12 mouse cellular contexts compared by ENCODE assay signal in genomic region chr5:74052171-74052909, GRCm38 (mm10). TPM values are rescaled to one million over a fixed set of nuclear protein-coding genes. Genes with fewer than 3 reads are reported as not detected.
DNase-seq lines count a peak whose midpoint lies in the region; ATAC-seq and TF ChIP-seq lines count a peak whose summit lies in the region.
"Had no signal": no experiment of that assay in that cellular context is flagged by ENCODE, and none has a peak within 500 bp of the region (broad histone marks: within the 10 kb centered on the region; RNA-seq: fewer than 3 reads in every experiment).

No protein-coding gene starts in this region.

- 82% methylated on average over 15 of the region's 15 CpGs for WGBS in intestine, embryonic 16.5 days
- 85% methylated on average over 15 of the region's 15 CpGs for WGBS in intestine, postnatal 0 days
- 71% methylated on average over 15 of the region's 15 CpGs for WGBS in lung, postnatal 0 days
- WGBS in neural tube, embryonic 15.5 days = 75% methylated on average over 15 of the region's 15 CpGs

- no peak for DNase-seq in frontal cortex, postnatal 14 days (ENCODE audit: low spot score in 2 of 2)
- DNase-seq in lung, postnatal 0 days (ENCODE audit: low spot score) = no peak
- no peak for DNase-seq in lung, postnatal 36 days
- no peak for DNase-seq in thymus, postnatal 14 days
- DNase-seq: embryo, embryonic 11 days; liver; thymus, postnatal 36 days had no signal

- H3K4me1 ChIP-seq in intestine, embryonic 16.5 days (ENCODE audit: control insufficient read depth, insufficient read depth, low read length) = peaks cover 12% of the 10 kb centered on the region
- H3K4me1 ChIP-seq in intestine, postnatal 0 days (replicated peaks; ENCODE audit: control insufficient read depth, insufficient read depth, low read length) = no peaks in the 10 kb centered on the region
- H3K4me1 ChIP-seq in lung, postnatal 0 days (ENCODE audit: insufficient read depth, low read depth, low read length) = peaks cover 19% of the 10 kb centered on the region; the same call in 1 of the 2 replicates
- H3K4me1 ChIP-seq in neural tube, embryonic 15.5 days = peaks cover 25% of the 10 kb centered on the region

- H3K4me2 ChIP-seq in intestine, embryonic 16.5 days (ENCODE audit: low read depth, low read length) = no peak overlapping the region
- H3K4me2 ChIP-seq in intestine, postnatal 0 days (replicated peaks; ENCODE audit: low read depth) = no peak overlapping the region; the same call in 1 of the 2 replicates
- H3K4me2 ChIP-seq in lung, postnatal 0 days (replicated peaks; ENCODE audit: low read depth, low read length) = 0 out of 2 replicates have a peak overlapping the region, but pooled peaks have one; percentile 22
- H3K4me2 ChIP-seq in neural tube, embryonic 15.5 days = peak overlapping the region; percentile 17; the same call in 1 of the 2 replicates

- no peak for TF ChIP-seq EP300 in lung, postnatal 0 days (IDR thresholded peaks at IDR 0.05)

- no peak overlapping the region for H3K27ac ChIP-seq in intestine, embryonic 16.5 days (ENCODE audit: low read length)
- no peak overlapping the region for H3K27ac ChIP-seq in intestine, postnatal 0 days (ENCODE audit: low read depth, low read length)
- peak overlapping the region; percentile 44; the same call in 1 of the 2 replicates for H3K27ac ChIP-seq in lung, postnatal 0 days (ENCODE audit: low read length)
- peak overlapping the region; percentile 45; the same call in 1 of the 2 replicates for H3K27ac ChIP-seq in neural tube, embryonic 15.5 days (replicated peaks)

- 0 out of 2 replicates have a peak, but pooled peaks cover 2% of the 10 kb centered on the region for H3K9me3 ChIP-seq in intestine, embryonic 16.5 days (ENCODE audit: control insufficient read depth, low read length)
- no peaks in the 10 kb centered on the region for H3K9me3 ChIP-seq in intestine, postnatal 0 days (ENCODE audit: control insufficient read depth)
- H3K9me3 ChIP-seq in lung, postnatal 0 days (ENCODE audit: low read length) = no peaks in the 10 kb centered on the region
- no peaks in the 10 kb centered on the region for H3K9me3 ChIP-seq in neural tube, embryonic 15.5 days (replicated peaks)

- no peaks in the 10 kb centered on the region for H3K36me3 ChIP-seq in intestine, embryonic 16.5 days (ENCODE audit: control insufficient read depth, insufficient read depth, low read length)
- no peaks in the 10 kb centered on the region for H3K36me3 ChIP-seq in intestine, postnatal 0 days (ENCODE audit: control insufficient read depth, insufficient read depth)
- H3K36me3 ChIP-seq in lung, postnatal 0 days (ENCODE audit: insufficient read depth, low read length) = no peaks in the 10 kb centered on the region
- H3K36me3 ChIP-seq in neural tube, embryonic 15.5 days = 0 out of 2 replicates have a peak, but pooled peaks cover 3% of the 10 kb centered on the region

- H3K9ac ChIP-seq in intestine, embryonic 16.5 days (ENCODE audit: low read depth, low read length) = no peak overlapping the region
- H3K9ac ChIP-seq in intestine, postnatal 0 days (ENCODE audit: low read depth, low read length) = no peak overlapping the region
- no peak overlapping the region for H3K9ac ChIP-seq in lung, postnatal 0 days (replicated peaks; ENCODE audit: low read depth)
- no peak overlapping the region for H3K9ac ChIP-seq in neural tube, embryonic 15.5 days (replicated peaks)

- H3K27me3 ChIP-seq in intestine, embryonic 16.5 days (replicated peaks; ENCODE audit: control insufficient read depth, insufficient read depth, low read length) = no peaks in the 10 kb centered on the region
- no peaks in the 10 kb centered on the region for H3K27me3 ChIP-seq in intestine, postnatal 0 days (replicated peaks; ENCODE audit: control insufficient read depth, insufficient read depth, low read length)
- no peaks in the 10 kb centered on the region for H3K27me3 ChIP-seq in lung, postnatal 0 days (replicated peaks; ENCODE audit: insufficient read depth, low read length)
- no peaks in the 10 kb centered on the region for H3K27me3 ChIP-seq in neural tube, embryonic 15.5 days (replicated peaks)

- no peak overlapping the region for H3K4me3 ChIP-seq in intestine, embryonic 16.5 days (ENCODE audit: low read length)
- H3K4me3 ChIP-seq in intestine, postnatal 0 days (ENCODE audit: low read depth, low read length) = no peak overlapping the region
- no peak overlapping the region for H3K4me3 ChIP-seq in lung, postnatal 0 days (ENCODE audit: low read depth, low read length)
- H3K4me3 ChIP-seq in neural tube, embryonic 15.5 days (replicated peaks) = no peak overlapping the region

- ATAC-seq in frontal cortex, adult (ENCODE audit: low TSS enrichment) = peak; percentile 7; the same call in 1 of the 2 replicates
- 0 out of 2 replicates have a peak, but pooled peaks have one; percentile 21 for ATAC-seq in intestine, embryonic 16.5 days
- ATAC-seq in intestine, postnatal 0 days = no peak
- peak; percentile 23 for ATAC-seq in lung, postnatal 0 days
- ATAC-seq in neural tube, embryonic 15.5 days (ENCODE audit: low FRiP score) = no peak
- ATAC-seq: CD4-positive, CD25-positive, alpha-beta regulatory T cell, adult 4 months had no signal

- TF ChIP-seq CTCF in intestine, postnatal 0 days (IDR thresholded peaks at IDR 0.05; ENCODE audit: low read depth) = no peak
- TF ChIP-seq CTCF in lung, postnatal 0 days (IDR thresholded peaks at IDR 0.05) = no peak

RNA-seq across cellular contexts. Expression of gene Usp46, which starts 15.9 kb away (rescaled TPM):
- 16.5 and 16.7 TPM in 2 replicates for polyA plus RNA-seq in intestine, embryonic 16.5 days (2015; fragmentation: Nextera tagmentation; extraction: Ambion mirVana)
- 6.3 and 6.6 TPM in 2 replicates for polyA plus RNA-seq in intestine, postnatal 0 days (2015; fragmentation: Nextera tagmentation; extraction: Ambion mirVana)
- polyA plus RNA-seq in lung, postnatal 0 days (2015; fragmentation: Nextera tagmentation; extraction: Ambion mirVana) = 27.3 and 33.8 TPM in 2 replicates
- polyA plus RNA-seq in neural tube, embryonic 15.5 days (2015; fragmentation: Nextera tagmentation; extraction: Ambion mirVana) = 27.8 and 29.9 TPM in 2 replicates

Comparison
In these comparisons a context has a peak if more than half of its experiments do, and no peak if none do; other contexts are left out.
1. ATAC-seq: peak in frontal cortex, adult (single experiment), intestine, embryonic 16.5 days (single experiment) and lung, postnatal 0 days (single experiment); none in intestine, postnatal 0 days (single experiment) and neural tube, embryonic 15.5 days (single experiment).
2. H3K27ac ChIP-seq: peak in lung, postnatal 0 days (single experiment) and neural tube, embryonic 15.5 days (single experiment); none in intestine, embryonic 16.5 days (single experiment) and intestine, postnatal 0 days (single experiment).
3. H3K4me2 ChIP-seq: peak in lung, postnatal 0 days (single experiment) and neural tube, embryonic 15.5 days (single experiment); none in intestine, embryonic 16.5 days (single experiment) and intestine, postnatal 0 days (single experiment).